Comparison of ENCODE assay signal across 11 mouse cellular contexts in genomic region chr9:59458997-59459510, GRCm38 (mm10). TPM values are rescaled to one million over a fixed set of nuclear protein-coding genes. Genes with fewer than 3 reads are reported as not detected.
DNase-seq lines count a peak whose midpoint lies in the region; ATAC-seq lines count a peak whose summit lies in the region.
"Had no signal": no experiment of that assay in that cellular context is flagged by ENCODE, and none has a peak within 500 bp of the region (broad histone marks: within the 10 kb centered on the region; RNA-seq: fewer than 3 reads in every experiment).

No protein-coding gene starts in this region.

- no peaks in the 10 kb centered on the region for H3K9me3 ChIP-seq in heart, embryonic 15.5 days (replicated peaks)
- H3K9me3 ChIP-seq: embryonic facial prominence, embryonic 12.5 days; stomach, embryonic 15.5 days had no signal

- no peak overlapping the region for H3K9ac ChIP-seq in heart, embryonic 15.5 days
- H3K9ac ChIP-seq: embryonic facial prominence, embryonic 12.5 days; stomach, embryonic 15.5 days had no signal

- no peaks in the 10 kb centered on the region for H3K27me3 ChIP-seq in heart, embryonic 15.5 days
- H3K27me3 ChIP-seq: embryonic facial prominence, embryonic 12.5 days; stomach, embryonic 15.5 days had no signal

- H3K27ac ChIP-seq in heart, embryonic 15.5 days: no peak overlapping the region
- H3K27ac ChIP-seq: embryonic facial prominence, embryonic 12.5 days; stomach, embryonic 15.5 days had no signal

- H3K4me3 ChIP-seq in heart, embryonic 15.5 days: no peak overlapping the region
- H3K4me3 ChIP-seq: embryonic facial prominence, embryonic 12.5 days; stomach, embryonic 15.5 days had no signal

- peak; percentile 13 to 32 for DNase-seq in cerebellum, postnatal 10 days
- no peak for DNase-seq in cerebellum, adult 11-12 months
- DNase-seq in layer of hippocampus, postnatal 10 days (ENCODE audit: low spot score in 2 of 2): peak; percentile 13 to 21
- no peak for DNase-seq in layer of hippocampus, adult 9-10 months (ENCODE audit: low spot score)
- DNase-seq in NIH3T3 (ENCODE audit: low read depth): peak; percentile 7
- DNase-seq in thymus, postnatal 10 days (ENCODE audit: low spot score in 2 of 2): no peak
- no peak for DNase-seq in thymus, adult 18-20 months

- peaks cover 20% of the 10 kb centered on the region for H3K4me1 ChIP-seq in heart, embryonic 15.5 days (replicated peaks)
- H3K4me1 ChIP-seq: embryonic facial prominence, embryonic 12.5 days; stomach, embryonic 15.5 days had no signal

- H3K36me3 ChIP-seq in heart, embryonic 15.5 days: no peaks in the 10 kb centered on the region
- H3K36me3 ChIP-seq: stomach, embryonic 15.5 days had no signal

- 58% methylated on average over 4 of the region's 4 CpGs for WGBS in heart, embryonic 15.5 days

- H3K4me2 ChIP-seq in heart, embryonic 15.5 days: no peak overlapping the region
- H3K4me2 ChIP-seq: embryonic facial prominence, embryonic 12.5 days; stomach, embryonic 15.5 days had no signal

- ATAC-seq in heart, embryonic 15.5 days (replicated peaks; ENCODE audit: insufficient number of reproducible peaks, insufficient read depth, low FRiP score, low read depth): 0 out of 2 replicates have a peak, but pooled peaks have one; percentile 22
- ATAC-seq: activated CD4-positive, CD25-positive, alpha-beta regulatory T cell, adult 4 months had no signal

RNA-seq across cellular contexts. Expression of gene Arih1, which starts 27.4 kb away (rescaled TPM):
- 100 to 1,000 TPM in 1 of 2 experiments, 10 to 100 TPM in 1; 95.9 to 110 TPM for total RNA-seq in layer of hippocampus, postnatal 10 days (2021)
- 12.1 and 16.3 TPM in 2 replicates for polyA plus RNA-seq in heart, embryonic 15.5 days (2015; fragmentation: Nextera tagmentation; extraction: Ambion mirVana)

Comparison
In these comparisons a context has a peak if more than half of its experiments do, and no peak if none do; other contexts are left out.
1. DNase-seq: peak in cerebellum, postnatal 10 days (2 of 2), layer of hippocampus, postnatal 10 days (2 of 2) and NIH3T3 (single experiment); none in cerebellum, adult 11-12 months (single experiment), layer of hippocampus, adult 9-10 months (single experiment), thymus, postnatal 10 days (0 of 2) and thymus, adult 18-20 months (0 of 2).